Mouse (Mus musculus) thymus, adult 2 months (tissue): ENCODE measurements around the gene Ehd2. TPM values are rescaled to one million over a fixed set of nuclear protein-coding genes. Genes with fewer than 3 reads are reported as not detected.

ENCODE experiments used
- DNase-seq: peaks from one replicate; pipeline ENCODE4 v3.0.0; 2021
- H3K27ac ChIP-seq: fragments of 200-500 bp; 2 replicates; pipeline ENCODE4 v1.5.1; 2012; ENCODE audit warnings: low read length, control low read depth; ENCODE audit not compliant: control insufficient read depth, insufficient read depth
- H3K27me3 ChIP-seq: fragments of 200-500 bp; 2 replicates; pipeline ENCODE4 v1.6.1; 2012; ENCODE audit warnings: mild to moderate bottlenecking, low read length, moderate library complexity, mixed read lengths; ENCODE audit not compliant: control insufficient read depth, insufficient read depth
- H3K36me3 ChIP-seq: fragments of 200-500 bp; 2 replicates; pipeline ENCODE4 v1.6.1; 2012; ENCODE audit warnings: mild to moderate bottlenecking, low read length, moderate library complexity; ENCODE audit not compliant: control insufficient read depth, insufficient read depth
- H3K4me1 ChIP-seq: fragments of 200-500 bp; replicated peaks from 2 replicates; pipeline ENCODE4 v1.6.1; 2012; ENCODE audit warnings: low read length; ENCODE audit not compliant: control insufficient read depth, insufficient read depth
- H3K4me3 ChIP-seq: fragments of 200-500 bp; 2 replicates; pipeline ENCODE4 v1.5.1; 2012; ENCODE audit warnings: mild to moderate bottlenecking, low read length, control low read depth, moderate library complexity; ENCODE audit not compliant: control insufficient read depth, insufficient read depth
- CTCF ChIP-seq: fragments of 200-500 bp; IDR thresholded peaks from 2 replicates; pipeline ENCODE4 v1.5.1; 2012; ENCODE audit warnings: mild to moderate bottlenecking, control low read depth, low read length, moderate library complexity, borderline replicate concordance; ENCODE audit not compliant: control insufficient read depth, poor library complexity, insufficient read depth; ENCODE audit errors: extremely low read depth
- POLR2A ChIP-seq: fragments of 200-500 bp; IDR thresholded peaks from 2 replicates; pipeline ENCODE4 v1.6.1; 2012; ENCODE audit warnings: mild to moderate bottlenecking, low read length, control low read depth, moderate library complexity; ENCODE audit not compliant: control insufficient read depth, poor library complexity, insufficient read depth; ENCODE audit errors: extremely low read depth
- WGBS: fragments of 180-500 bp; shearing (Covaris S2); methylation state at CpG from one replicate; pipeline ENCODE4 v1.1.7; 2018; 5-methylcytosine and 5-hydroxymethylcytosine counted together
- polyA plus RNA-seq: library from polyadenylated mRNA; depleted of rRNA; stranded (reverse); fragments of >200 nt; gene quantifications from 2 replicates; pipeline ENCODE4 v1.2.3, GENCODE M21; 2012

Gene Ehd2
- polyA plus RNA-seq, 1 experiment: 17.4 TPM

GRCm38 (mm10) chr7:15993789-15994188 lies 26.4 kb upstream of the Ehd2 start:
- TF ChIP-seq CTCF: no peak
- TF ChIP-seq POLR2A: no peak
- peaks cover 21% of the 10 kb centered on the region for H3K36me3 ChIP-seq
- DNase-seq: no peak
- WGBS: 93% methylated on average over 4 of the region's 4 CpGs
- no peak overlapping the region for H3K4me3 ChIP-seq
- no peaks in the 10 kb centered on the region for H3K27me3 ChIP-seq
- H3K27ac ChIP-seq: no peak overlapping the region
- H3K4me1 ChIP-seq: no peaks in the 10 kb centered on the region

GRCm38 (mm10) chr7:15993152-15993551 lies 25.8 kb upstream of the Ehd2 start:
- Histone ChIP-seq H3K27me3 (no peaks in the 10 kb centered on the region), H3K27ac (no peak overlapping the region), H3K4me3 (no peak overlapping the region), H3K36me3 (peaks cover 26% of the 10 kb centered on the region), H3K4me1 (no peaks in the 10 kb centered on the region)
- 86% methylated on average over 3 of the region's 3 CpGs for WGBS
- no peak for TF ChIP-seq CTCF
- no peak for DNase-seq

DNA sequence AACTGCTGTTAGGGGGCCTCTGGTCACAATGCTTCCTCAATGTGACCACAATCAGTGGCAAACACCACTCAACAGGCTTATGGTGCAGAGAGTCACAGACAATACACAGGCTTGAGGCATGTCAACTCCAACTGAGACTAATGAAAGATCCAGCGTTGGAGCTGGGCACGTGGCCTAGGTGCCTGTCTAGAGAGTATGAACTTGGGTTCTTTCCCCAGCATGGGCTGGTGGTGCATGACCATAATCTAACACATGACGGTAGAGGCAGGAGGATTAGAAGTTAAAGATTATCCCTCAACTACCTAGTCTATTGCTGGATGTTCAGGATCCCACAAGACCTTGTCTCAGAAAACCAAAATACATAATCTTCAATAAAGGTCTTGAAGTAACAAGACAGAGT lies 24.4 kb upstream of the Ehd2 start:
- H3K27ac ChIP-seq: no peak overlapping the region
- DNase-seq: no peak
- TF ChIP-seq CTCF (no peak), POLR2A (no peak)
- no peak overlapping the region for H3K4me3 ChIP-seq
- H3K4me1 ChIP-seq: no peaks in the 10 kb centered on the region
- no peaks in the 10 kb centered on the region for H3K27me3 ChIP-seq
- H3K36me3 ChIP-seq: peaks cover 31% of the 10 kb centered on the region
- WGBS: 88% methylated on average over 3 of the region's 3 CpGs

DNA sequence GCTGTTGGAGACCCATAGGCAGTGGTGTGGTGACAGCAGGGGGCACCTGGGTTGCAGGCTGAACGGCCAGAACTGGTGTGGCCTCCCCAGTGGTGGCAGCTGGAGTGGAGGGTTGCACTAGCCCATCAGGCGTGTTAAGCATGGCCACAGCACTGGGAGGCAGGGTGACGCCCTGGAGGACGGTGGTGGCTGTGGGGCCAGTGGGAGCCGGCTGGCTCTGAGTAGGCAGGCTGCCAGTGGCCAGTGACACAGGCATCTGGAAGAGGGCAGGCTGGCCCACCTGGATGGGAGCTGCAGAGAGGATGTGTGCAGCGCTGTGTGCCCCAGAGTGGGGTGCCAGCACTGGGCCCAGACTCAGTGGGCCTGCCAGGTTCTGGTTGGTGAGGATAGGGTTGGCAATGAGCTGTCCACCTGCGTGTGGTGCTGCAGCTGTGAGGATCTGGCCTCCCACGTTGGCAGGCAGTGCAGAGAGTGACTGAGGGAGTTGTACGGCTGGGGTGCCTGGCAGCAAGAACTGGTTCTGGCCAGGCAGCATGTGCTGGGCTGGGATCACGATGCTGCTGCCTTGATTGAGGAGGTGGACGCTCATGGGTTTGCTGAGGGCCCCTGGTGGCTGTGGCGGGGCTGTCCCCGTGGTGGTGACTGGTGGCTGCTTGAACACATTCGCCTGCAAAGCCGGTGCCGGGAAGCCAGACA lies 20.4 kb upstream of the Ehd2 start:
- H3K4me3 ChIP-seq: no peak overlapping the region
- DNase-seq: no peak
- H3K4me1 ChIP-seq: no peaks in the 10 kb centered on the region
- TF ChIP-seq POLR2A (no peak), CTCF (no peak)
- WGBS: 95% methylated on average over 16 of the region's 16 CpGs
- H3K27ac ChIP-seq: no peak overlapping the region
- H3K27me3 ChIP-seq: no peaks in the 10 kb centered on the region
- peaks cover 23% of the 10 kb centered on the region for H3K36me3 ChIP-seq

GRCm38 (mm10) chr7:15982729-15983407 lies 15.5 kb upstream of the Ehd2 start:
- DNase-seq: peak; percentile 33
- no peak overlapping the region for H3K4me3 ChIP-seq
- TF ChIP-seq POLR2A: no peak
- H3K27ac ChIP-seq: no peak overlapping the region
- no peaks in the 10 kb centered on the region for H3K4me1 ChIP-seq
- no peaks in the 10 kb centered on the region for H3K27me3 ChIP-seq
- 25% methylated on average over 4 of the region's 4 CpGs for WGBS
- H3K36me3 ChIP-seq: peaks cover 7% of the 10 kb centered on the region

DNA sequence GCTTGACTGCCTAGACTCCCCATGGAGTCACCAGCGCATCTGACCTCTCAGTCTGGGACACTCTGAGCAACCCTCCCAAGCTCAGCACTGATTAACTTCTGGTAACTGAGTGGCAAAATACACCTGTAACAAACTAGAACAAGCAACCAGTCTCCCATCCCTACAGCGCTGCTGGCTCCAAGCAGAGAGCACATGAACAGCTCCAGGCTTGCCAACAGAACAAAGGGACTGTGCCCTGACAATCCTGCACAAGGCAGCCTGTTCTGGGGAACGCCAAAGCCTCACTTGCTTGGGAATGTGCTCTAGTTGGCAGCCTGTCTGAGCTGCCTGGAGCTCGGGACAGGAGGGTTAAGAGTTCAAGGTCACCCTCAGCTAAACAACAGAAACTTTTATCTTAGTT lies 14.2 kb upstream of the Ehd2 start:
- WGBS: 95% methylated on average over 4 of the region's 4 CpGs
- Histone ChIP-seq H3K4me3 (no peak overlapping the region), H3K27ac (no peak overlapping the region), H3K27me3 (no peaks in the 10 kb centered on the region), H3K4me1 (no peaks in the 10 kb centered on the region), H3K36me3 (peaks cover under 1% of the 10 kb centered on the region; the same call in 1 of the 2 replicates)
- no peak for DNase-seq
- no peak for TF ChIP-seq CTCF
- TF ChIP-seq POLR2A: no peak

- no peak overlapping the region for H3K27ac ChIP-seq
Measured at GRCm38 (mm10) chr7:15980246-15980645, 12.9 kb upstream of the Ehd2 start.

More at GRCm38 (mm10) chr7:15980246-15980645, 12.9 kb upstream of the Ehd2 start:
- TF ChIP-seq CTCF (no peak), POLR2A (no peak)
- H3K36me3 ChIP-seq: no peaks in the 10 kb centered on the region
- H3K4me1 ChIP-seq: peaks cover 5% of the 10 kb centered on the region; the same call in 1 of the 2 replicates
- no peaks in the 10 kb centered on the region for H3K27me3 ChIP-seq
- H3K4me3 ChIP-seq: no peak overlapping the region
- DNase-seq: no peak
- WGBS: 88% methylated on average over 8 of the region's 8 CpGs
